Mouse (Mus musculus): ENCODE measurements around the gene Tk1.
A peak's percentile ranks its signal among the peaks of the same experiment; 100 is the strongest.
"Not testable (repeated sequence)": the region's sequence is repeated elsewhere in the genome, so short reads cannot be mapped to it uniquely, and the experiment has no call there.

Tk1 gene

DNA sequence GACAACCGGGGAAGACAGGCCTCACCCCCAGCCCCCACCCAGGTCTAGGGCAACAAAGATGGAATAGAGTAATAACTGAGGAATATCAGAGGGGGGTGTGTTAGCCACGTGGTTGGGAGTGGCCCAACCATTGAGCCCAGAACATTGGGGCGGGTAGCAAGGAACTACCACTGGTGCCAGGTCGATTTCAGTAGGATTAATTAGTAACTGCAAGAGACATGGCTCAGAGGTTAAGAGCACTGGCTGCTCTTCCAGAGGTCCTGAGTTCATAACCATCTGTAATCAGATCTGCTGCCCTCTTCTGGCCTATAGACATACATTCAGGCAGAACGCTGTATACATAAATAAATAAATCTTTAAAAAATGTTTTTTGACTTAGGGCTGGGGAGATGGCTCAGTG, 20.7 kb upstream of the Tk1 start:
- no peak for DNase-seq

DNA sequence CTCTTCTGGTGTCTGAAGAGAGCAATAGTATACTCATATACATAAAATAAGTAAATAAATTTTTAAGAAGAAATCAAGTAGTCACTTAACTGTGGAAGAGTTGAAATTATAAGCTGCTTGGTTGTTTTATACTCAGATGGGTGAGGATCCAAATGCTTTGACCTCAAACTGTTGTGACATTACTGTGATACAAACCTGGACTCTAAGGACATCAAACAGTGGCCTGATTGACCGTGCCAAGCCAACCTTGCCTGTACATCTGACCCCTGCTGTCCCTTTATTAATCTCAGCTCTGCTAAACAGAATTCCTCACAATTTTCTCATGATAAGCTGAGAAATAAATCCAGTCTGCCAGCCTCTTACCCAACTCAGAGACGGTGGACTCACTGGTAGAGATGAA, 19.8 kb upstream of the Tk1 start:
- DNase-seq = no peak

DNA sequence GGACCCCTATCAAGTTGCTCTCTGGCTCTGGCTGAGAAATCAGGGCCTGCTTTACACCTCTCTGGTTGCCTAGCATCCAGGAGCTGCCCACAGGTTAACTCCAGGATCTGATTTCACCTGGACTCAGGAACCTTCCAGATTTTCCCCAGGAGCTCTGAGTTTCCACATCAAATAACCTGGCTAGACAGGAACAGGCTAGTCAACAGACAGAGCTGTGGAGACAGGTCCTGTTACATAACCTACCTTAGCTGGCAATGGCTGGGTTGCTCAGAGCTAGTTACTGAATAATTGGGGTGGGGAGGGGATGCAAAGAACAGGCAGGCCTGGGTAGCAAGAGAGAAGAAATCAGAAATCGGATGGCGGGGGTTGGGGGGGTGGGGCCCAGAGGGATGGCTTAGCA, 19.1 kb upstream of the Tk1 start:
- DNase-seq = no peak

DNA sequence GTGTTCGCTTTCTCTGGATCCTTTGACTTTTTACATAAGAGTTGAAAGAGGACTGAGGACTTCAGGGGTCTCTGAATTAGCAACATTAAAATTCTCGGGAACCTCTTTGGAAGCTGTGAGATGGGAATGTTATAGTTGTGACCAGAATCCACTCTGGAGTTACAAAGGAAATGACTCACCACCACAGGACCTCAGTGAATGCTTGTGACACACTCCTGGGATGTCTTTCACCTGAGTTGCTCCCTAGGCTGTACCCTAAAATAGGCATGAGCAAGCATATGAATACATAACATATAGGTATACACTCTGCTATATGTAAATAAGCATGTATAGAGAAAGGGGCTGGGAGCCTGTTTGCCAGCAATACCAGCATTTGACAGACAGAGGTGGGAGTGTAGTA, 17.5 kb upstream of the Tk1 start:
- no peak for DNase-seq

DNA sequence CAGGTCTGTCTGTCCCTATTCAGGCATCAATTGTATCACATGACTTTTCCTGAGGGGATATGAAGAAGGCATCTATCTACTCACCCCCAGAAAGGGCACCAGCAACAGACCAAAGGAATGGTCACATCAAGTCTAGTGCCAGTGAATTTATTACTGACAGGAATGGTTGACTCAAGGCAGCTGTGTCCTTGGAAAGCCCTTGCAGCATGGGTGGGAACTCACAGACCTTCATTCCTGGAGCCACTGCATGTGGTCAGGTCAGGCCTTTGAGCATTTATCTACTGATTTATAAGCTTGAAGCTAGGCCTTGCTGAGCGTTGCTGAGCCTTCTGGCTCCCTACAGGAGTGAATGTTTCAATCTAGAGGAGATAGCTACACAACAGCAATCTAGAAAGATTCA, 15.0 kb upstream of the Tk1 start:
- no peak for DNase-seq

DNA sequence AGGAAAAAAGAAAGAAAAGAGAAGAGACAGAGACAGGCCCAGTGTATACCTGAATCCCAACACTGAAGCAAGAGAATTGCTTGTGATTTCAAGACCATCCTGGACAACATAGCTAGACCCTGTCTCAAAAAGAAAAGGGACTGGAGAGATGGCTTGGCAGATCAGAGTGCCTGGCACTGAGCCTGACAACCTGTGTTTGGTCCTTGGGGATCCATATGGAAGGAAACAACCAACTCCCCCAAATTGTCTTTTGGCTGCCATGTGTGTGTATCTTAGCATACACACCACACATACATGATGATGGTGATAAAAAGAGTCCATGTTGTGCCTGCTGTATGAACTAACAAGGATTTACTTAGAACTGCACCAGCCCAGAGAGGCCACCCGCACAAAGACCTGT, 13.1 kb upstream of the Tk1 start:
- DNase-seq = no peak

DNA sequence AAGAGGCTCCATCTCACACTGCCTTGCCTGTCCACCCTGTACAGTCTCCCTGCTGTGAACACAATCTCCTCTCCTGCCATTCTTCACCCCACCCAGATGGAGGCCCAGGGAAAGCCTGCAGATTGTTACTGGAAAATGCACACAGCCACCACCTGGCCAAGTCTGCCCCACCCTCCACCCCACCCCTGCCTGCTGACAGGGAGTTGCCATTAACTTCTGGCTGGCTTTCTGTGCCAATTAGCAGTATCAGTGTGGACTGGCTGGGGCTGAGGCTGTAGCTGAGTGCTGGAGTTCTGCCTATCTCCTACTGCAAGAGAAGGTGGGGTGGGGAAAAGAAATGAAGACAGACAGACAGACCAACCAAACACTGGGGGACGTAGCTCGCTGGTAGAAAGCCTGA, 12.7 kb upstream of the Tk1 start:
- no peak for DNase-seq

DNA sequence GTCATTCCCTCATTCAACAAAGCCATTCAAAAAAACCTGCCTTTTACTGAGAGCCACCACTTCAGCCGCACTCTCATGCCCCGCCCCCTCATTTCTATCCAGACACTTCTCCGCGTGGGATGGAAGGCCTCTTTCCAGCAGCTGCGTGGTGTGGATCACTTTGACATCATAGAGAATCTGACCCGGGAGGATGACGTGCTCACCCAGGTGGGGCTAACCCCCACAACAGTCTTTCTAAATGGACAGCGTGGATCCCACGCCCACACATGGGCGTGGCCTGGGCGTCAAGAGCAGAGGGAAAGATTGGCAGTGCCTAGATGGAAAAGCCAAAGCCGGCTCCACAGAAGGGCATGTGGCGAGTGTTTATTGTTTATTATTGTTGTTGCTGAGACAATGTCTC, 10.4 kb upstream of the Tk1 start:
- DNase-seq = no peak

DNA sequence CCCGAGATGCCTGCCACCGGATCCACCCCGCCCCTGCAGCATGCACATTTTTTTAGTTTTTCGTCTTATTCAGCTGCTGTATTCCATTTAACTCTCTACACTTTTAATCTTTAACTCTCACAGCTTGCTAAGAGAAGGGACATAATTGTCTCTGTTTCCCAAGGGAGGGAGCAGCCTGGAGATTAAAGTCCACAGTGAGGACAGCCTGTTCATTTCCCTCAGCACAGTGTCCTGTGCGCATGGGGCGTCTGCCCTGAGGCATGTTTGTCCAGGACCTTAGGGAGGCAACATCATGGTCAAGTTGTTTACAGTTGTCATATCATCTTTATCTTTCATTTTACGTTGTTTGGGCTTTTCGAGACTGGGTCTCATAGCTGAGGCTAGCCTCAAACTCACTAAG, 8.2 kb upstream of the Tk1 start:
- no peak for DNase-seq

DNA sequence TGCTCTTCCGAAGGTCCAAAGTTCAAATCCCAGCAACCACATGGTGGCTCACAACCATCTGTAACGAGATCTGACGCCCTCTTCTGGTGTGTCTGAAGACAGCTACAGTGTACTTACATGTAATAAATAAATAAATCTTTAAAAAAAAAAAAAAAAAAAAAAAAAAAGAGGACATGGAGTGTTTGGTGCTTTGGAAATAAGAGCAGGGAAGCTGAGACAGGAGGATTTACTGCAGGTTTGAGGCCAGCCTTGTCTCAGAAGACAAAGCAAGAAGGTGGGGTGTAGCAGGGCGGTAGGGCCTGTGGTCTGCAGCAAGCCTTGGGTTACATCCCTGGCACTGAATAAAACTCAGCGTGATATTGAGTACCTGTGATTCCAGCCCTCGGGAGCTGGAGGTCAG, 7.6 kb upstream of the Tk1 start:
- not testable (repeated sequence) for DNase-seq

DNA sequence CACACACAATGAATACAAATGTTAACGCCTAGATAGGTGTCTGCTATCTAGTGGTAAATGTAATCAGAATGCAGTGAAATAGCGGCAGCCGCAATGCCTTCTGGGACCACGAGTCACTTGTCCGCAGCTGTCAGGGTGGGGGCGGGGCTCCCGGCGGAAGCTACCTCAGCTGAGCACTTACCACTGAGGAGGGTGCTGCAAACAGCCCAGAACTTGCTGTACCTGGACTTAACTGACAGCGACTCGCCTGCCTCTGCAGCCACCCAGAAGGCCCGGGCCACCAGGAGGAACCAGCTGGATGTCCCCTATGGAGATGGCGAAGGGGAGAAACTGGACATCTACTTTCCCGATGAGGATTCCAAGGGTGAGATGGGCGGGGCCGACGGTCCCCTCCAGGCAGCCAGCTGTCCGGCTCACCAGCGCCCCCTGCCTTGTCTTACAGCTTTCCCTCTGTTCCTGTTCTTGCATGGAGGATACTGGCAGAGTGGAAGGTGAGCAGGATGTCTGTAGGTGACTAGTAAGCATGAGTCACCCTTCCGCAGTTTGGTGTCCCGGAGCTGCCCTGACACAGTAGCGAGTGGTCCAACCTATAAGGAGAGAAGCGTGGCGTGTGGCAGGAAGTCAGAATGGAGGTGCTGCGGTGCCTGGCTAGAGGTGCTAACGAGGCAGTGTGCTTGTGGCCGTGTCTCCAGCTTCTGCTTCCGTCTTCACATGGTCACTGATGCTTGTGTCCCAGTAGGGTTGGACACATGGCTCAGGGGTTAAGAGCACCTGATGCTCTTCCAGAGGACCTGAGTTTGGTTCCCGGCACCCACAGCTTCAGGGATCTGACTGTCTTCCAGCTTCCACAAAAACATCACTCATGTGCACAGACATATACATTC, 6.4 kb upstream of the Tk1 start:
- DNase-seq = peak; percentile 95

DNA sequence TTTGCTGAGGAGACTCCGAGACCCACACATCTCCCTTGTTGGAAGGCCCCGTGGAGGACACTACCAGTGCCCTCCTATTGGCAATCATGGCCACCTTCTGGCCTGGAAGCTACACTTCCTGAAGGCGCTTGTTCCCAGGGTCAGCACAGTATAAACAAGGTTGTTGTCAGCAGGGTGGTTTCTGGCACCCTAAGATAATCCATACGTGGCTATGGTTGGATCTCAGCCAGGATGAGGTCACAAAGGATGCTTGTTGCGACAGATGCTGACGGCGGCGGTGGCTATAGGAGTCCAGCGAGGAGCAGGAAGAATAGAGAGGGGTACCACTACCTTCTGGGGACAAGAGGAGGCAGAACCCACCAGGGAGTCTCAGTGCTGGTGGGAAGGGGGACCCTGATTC, 4.5 kb upstream of the Tk1 start:
- DNase-seq = no peak

DNA sequence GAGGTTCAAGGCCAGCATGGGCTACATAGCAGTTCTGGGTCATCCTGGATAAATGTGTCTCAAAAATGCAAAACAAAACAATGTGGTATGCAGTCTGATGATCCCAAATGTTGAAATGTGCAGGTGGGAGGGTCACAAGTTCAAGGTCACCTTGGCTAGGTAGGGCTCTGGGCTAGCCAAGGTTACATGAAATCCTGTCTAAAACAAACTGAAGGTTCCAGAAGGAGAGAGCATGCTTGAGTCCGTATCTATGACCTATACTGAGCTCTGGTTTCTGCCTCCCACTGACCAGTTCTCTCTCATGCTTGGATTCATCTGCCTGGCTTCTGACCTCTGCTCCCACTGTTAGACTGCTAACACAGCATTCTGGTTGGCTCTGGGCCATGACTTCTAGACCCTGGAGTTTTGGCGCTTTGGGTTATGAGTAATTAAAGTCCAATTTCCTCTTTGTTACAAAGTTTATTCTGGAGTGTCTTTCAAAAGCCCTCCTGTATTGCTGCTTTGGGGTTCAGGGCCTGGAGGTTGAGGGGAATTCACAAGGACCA, 3.9 kb upstream of the Tk1 start:
- DNase-seq = no peak

DNA sequence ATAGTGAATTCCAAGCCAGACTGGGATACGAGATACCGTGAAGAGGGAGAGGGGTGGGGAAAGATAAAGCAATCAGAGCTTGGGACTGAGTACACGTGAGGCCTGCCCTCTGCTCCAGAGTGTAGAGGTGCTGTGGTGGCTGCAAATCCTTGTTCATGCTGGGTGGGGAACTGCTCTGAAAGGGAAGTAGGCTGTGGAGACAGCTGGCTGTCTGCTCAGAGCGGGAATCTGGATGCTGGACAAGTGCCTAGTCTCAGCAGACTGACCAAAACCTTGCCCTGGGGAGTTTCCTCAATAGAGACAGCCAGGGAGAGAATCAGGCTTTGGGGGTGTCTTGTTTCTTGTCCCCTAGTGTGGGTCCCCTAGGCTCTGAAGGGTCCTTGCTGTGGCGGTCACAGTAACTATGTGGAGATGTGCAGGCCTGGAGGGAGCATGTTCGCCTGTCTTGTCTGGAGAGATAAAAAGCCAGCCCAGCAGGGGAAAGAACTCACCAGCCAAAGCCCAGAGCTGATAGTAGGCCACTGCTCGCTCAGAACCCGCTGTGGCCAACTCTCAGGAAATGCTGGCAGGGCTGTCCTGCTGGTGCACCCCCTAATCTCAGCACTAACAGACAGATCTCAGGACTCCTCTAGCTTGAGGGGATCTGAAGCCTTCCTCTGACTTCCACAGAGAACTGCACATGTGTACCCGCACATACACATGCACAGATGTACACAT, 3.2 kb upstream of the Tk1 start:
- no peak for DNase-seq

DNA sequence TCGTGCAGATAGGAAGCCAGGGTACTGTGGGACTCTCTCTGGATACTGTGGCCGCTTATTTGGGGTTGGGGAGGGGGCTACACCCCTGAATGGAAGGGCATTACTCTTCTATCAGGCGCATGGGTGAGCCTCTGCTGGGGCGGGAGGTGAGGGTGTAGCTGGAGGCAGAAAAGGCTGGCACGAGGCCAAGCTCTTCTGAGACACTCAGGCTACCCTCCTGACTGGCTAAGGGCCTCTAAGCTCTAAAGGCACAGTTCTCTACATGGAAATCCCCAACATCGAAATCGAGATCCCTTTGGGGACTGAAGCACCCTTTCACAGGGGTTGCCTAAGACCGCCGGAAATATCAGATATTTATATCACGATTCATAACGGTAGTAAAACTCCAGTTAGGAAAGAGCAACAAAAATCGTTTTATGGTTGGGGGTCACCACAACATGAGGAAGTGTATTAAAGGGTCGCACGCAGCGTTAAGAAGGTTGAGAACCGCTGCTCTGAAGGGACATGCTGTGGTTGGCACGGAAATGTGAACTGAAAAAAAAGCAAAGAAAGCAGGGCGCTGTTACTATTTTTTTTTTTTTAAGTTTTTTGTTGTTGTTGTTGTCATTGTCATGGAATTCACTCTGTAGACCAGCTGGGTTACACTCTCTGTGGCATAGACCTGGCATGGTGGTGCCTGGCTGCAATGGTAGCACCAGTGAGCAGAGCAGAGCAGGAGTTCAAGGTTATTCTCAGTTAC, 2.4 kb upstream of the Tk1 start:
- peak; percentile 62 for DNase-seq

DNA sequence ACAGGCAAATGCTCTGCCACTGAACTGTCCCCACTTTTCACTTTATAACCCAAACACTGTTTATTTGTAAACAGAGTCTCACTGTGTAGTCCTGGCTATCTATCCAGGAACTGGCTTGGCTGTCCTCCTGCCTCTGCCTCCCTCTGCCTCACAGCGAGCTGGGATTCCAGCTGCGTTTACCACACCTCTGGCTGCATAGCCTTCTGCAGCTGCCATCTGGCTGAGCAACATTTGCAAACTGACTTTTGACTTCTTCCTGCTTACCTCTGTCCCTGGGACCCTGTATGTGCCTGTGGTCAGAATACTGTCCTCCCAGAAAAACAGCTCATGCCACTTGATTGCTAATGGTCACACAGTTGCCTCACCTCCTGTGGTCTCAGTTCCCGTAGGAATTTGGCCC, 1.5 kb upstream of the Tk1 start:
- DNase-seq = peak; percentile 55

DNA sequence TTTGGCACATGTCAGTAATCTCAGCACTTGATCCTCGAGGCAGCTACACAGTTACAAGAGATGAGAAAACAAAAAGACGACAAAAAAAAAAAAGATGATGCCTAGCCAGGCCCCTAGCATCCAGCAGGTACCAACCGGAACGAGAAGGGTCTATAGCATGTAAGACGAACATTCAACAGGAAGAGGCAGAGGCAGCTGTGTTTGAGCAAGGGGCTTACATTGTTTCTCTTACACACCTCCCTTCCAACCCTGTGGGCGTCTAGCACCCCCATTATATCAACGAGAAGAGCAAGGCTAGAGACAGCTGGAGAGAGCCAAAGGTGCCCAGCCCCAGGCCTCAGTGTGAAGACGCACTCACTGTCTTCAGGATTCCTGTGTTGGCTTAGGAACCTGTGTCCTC, 1.0 kb upstream of the Tk1 start:
- peak; percentile 40 for DNase-seq

DNA sequence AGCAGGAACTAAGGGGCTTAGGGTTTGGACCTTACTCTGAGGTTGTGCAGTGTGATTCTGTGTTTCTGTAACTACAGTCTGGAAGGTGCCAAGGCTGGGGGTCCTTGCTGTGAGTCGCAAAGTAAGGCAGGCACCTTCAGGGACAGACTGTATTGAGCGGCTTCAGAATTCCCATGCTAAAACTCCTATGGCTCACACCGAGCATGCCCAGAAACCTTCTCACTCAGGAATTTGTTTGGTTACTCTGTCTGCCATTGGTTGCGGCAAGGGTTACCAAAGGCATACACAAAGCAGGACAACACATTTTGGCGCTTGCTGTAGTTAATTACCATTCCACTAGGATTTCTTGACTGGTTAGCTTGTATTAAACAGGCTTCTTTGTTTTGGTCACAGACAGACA, 272 bp upstream of the Tk1 start:
- no peak for DNase-seq

DNA sequence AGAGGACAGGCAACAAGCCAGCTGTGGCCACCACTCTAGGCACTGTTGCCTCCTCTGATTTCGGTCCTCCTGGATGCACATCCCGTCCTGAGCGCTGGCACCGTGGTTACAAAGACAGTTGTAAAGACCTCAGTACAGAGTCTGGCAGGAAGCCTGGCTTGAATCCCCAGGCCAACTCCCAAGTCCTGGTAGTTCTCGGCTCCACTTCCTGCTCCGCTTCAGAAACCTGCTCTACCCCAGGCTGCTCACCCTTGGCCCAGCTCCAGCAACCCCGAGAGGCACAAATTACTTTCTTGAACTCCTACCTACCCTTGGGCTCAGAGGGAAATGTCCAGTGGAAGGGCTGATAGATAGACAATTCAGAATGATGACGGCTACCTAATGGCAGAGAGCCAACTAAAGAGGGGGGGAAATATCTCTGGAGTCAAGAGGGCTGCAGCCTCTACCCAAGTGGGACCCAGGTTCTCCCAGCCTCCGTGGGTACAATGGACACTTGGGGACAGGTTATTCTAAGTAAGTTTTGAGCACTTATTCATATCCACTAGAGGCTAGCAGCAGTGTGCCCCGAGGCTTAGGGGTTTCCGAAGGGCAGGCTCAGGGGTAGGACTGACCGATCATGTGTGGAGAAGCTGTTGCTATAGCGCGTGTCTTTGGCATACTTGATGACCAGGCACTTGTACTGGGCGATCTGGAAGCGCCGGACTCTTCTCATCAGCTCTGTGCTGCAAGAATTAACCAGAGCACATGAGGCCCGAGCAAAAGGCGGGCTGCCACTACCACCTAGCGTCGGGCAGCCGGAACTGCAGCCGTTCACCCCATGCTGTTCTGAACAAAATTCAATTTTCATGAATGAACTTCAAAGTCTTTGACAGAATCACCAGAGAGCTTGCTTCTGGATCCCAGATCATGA, 1.6 kb downstream of the Tk1 start:
- peak; percentile 82 for DNase-seq

DNA sequence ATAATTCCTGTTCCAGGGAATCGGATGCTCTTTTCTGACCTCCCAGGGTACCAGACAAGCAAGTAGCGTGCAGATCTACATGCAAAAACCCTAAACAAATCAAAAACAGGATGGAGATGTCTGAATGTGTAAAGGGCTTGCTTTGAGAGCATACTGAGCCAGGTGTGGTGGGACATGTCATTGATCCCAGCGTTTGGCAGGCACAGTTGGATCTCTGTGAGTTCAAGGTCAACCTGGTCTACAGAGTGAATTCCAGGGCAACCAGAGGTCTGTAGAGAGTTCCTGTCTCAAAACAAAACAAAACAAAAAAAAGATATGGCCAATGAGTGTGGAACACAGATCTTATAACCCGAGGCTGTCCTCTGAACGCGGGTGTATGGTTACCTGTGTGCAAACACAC, 2.5 kb downstream of the Tk1 start:
- DNase-seq = no peak

DNA sequence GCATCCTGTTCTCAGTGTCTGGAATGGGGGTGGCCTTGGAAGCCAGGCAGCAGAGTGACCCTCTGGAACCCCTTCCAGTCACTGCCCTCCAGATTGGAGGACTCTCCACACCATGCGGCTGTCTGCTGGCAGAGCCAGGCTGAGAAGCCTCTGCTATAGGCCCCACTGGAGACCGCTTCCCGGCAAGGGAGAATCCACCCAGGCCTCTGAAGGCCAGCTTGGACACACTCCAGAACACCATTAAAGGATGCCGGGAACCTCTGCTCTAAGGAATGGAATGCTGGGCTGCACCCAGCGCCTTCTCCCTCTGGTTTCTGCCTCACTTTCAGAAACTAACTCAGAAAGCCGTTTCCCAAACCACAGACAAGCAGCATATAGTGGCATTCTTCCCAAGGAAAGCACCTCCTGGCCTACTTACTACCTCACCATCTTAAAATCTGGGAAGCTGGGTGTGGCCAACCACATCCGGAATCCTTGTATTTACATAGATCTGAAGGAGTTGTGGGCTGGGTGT, 3.1 kb downstream of the Tk1 start:
- no peak for DNase-seq

DNA sequence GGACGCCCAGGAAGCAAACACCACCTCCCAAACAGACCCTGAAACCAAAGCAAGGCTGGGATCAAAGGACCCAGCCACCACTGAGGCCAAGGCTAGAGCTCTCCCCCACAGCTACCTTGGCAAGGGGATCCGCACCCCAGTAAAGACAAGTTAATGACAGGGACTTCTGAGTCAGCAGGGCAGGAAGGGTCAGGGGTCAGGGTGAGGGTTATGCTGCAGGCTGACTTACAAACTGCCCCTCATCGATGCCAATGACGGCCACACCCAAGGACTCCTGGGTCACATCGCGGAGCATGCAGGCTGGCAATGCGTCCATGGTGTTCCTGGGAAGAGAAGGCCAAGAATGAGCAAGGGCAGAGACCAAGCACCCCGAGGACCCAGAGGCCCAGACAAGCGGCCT, 4.0 kb downstream of the Tk1 start:
- DNase-seq = no peak

All from thymus, postnatal 14 days (tissue).